Mouse (Mus musculus) embryonic fibroblast, embryonic 13.5 days (primary cell): Measurements from ENCODE around the gene Nlrc5.

Experiments used
- CTCF ChIP-seq: IDR thresholded peaks from 2 replicates; pipeline ENCODE4 v1.5.1; 2011; ENCODE audit warnings: mild to moderate bottlenecking, control low read depth, low read length, moderate library complexity, borderline replicate concordance; ENCODE audit not compliant: insufficient read depth
- POLR2A ChIP-seq: IDR thresholded peaks from 2 replicates; pipeline ENCODE4 v1.6.1; 2011; ENCODE audit warnings: low read depth, mild to moderate bottlenecking, control low read depth, low read length, moderate library complexity

DNA sequence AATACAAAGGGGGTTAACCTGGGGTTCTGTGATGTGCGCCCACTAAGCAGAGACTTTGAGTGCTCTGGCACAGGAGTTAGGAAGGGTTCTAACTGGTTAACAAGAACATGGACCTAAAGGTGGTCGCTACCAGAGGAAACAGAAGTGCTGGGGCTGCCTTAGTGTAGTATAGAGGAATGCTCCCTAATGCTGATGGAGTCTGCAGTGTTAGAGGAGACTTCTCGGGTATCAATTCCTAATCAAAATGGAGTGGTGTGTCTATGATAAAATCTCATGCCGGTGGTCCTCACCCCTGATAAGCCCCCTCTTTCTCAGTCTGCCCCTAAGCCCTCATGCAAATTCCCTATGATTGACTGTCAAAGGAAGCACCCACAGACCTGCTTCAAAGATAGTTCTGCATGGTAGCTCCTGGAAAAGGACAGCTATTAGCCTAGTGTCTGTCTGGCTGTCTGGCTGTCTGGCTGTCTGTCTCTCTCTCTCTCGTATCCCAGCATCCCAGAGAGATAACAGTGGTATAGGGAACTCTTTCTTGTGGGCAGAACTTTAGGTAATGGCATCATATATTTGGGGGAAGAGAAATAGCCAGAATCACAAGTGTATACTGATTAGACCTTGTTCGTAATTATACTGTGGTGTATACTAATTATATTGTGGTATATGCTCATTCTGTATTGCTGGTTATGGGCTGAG is 38.2 kb upstream of the Nlrc5 start:
- TF ChIP-seq CTCF (no peak), POLR2A (no peak)
